Mouse (Mus musculus): ENCODE data around the gene Arhgap45. TPM values are rescaled to one million over a fixed set of nuclear protein-coding genes. Genes with fewer than 3 reads are reported as not detected.

The Arhgap45 gene
- total RNA-seq, 2 experiments from 2014 or later = 4.1 to 4.2 TPM

DNA sequence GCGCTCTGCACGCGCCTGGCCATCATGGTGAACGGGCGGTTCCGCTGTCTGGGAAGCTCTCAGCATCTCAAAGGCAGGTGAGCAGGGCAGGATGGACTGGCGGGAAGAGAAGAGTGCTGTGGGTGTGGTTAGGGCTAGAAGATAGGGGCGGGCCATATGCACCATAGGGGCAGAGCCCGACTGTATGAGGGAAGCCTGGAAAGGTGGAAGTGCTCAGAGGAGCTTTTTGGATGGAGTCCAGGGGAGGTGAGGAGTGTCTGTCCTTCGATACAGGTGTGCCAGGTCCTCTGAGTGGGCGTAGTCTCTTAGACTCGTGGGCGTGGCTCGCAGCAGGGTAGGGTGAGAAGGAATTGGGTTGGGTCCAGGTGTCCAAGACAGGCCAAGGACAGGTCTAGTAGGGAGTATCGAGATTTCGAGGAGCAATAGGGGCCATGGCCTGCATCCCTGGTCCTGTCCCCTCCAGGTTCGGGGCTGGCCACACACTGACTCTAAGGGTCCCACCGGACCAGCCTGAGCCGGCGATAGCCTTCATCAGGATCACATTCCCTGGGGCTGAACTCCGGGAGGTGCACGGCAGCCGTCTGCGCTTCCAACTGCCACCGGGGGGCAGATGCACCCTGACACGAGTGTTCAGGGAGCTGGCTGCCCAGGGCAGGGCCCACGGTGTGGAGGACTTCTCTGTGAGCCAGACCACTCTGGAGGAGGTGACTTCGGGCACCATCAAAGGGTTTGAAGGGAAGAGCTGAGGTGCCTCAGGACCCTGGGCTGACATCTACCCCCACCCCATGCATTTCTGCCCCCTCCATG lies 1.8 kb upstream of the Arhgap45 start:
- no peak for DNase-seq (ENCODE audit: low spot score in 2 of 2)

DNA sequence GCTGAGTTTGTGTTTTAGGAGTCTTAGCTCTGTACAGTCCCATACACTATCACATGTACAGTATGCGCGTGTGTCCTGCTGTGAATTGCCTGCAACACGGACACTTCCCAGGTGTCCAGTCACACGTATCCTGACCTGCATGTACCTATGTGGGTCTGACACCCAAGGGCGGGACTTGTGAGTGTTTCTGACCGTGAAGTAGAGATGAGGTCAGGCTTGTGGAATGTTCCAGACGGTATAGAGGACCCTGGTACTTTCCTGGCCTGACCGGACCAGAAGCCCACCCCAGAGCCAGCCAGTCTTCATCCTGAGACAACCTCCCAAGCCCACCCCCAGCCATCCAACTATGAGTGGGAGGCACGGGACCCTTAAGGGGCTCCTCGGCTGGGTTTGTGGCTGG lies 870 bp upstream of the Arhgap45 start:
- DNase-seq (ENCODE audit: low spot score in 2 of 2) = no peak

DNA sequence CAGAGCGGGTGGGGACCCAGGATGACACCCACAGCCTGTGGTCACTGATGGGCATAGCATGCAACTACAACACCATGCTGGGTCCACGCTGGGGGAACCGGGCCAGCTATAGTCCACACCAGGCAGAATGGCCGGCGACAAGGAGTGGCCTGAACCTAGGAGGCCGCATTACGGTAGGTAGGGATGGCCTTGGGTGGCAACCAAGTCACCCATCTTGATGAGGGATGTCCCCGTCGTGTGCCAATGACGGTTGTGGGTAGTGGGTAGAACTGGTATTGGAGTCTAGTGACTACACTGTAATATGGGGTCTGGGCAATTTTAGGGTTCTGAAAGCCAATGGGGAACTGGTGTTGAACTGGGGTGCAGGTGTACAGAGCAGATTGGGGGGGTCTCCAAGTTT lies 478 bp downstream of the Arhgap45 start:
- no peak for DNase-seq (ENCODE audit: low spot score in 2 of 2)

DNA sequence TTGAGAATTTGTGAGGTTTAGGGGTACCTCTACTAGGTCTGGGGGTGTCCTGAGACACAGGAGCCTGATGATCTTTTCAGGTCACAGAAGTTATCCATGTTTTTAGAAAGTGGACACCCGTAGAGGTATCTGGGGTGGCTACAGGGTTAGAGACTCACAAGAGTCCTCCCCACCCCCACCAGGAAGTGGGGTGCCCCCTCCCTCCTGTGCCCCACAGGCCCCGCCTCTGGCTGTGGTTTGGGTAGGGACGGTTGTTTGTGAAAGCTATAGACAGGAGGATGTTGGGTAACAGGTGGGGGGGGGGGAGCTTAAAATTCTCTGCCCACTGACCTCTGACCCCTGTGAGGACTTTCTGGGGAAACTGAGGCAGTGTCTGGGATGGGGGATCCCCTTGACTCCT lies 908 bp downstream of the Arhgap45 start:
- no peak for DNase-seq (ENCODE audit: low spot score in 2 of 2)

DNA sequence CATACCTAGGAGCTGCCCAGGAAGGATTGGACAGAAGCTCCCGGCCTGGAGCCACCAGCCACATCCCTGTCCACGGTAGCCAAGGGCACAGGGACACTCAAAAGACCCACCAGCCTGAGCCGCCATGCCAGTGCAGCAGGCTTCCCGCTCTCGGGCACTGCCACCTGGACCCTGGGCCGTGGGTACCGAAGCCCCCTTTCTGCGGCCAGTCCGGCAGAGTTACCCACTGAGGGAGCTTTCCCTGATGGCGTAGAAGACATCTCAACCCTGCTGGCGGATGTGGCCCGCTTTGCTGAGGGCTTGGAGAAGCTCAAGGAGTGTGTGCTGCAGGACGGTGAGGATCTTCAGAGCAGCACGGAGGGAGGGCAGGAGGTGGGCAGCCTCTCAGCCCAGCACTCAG lies 1.3 kb downstream of the Arhgap45 start:
- no peak for DNase-seq (ENCODE audit: low spot score in 2 of 2)

DNA sequence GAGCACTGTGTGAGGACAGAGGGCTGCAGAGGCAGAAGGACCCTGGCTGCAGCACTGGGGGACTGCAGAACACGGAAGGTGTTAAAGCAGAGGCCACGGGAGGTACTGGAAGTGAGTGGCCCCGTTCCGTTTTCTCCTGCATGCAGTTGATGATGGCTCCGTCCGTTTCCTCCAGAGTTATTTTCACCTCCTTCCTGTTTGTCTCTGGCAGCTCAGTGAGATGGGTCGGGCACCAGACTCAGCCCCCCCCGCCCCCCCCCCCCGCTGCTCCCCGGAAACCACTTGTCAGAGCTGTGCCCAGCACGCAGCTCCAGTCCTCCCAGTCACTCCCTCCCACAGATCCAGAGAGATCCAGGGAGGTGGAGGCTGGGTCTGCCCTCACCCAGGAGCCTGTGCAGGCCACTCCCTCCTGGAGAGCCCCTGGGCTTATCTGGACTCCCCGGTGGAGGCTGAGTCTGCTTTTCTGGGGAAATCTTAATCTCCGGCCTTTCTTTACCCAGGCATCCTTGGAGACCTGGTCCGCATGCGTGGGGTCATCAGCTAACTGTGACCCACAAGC lies 2.4 kb downstream of the Arhgap45 start:
- DNase-seq (ENCODE audit: low spot score in 2 of 2) = no peak

DNA sequence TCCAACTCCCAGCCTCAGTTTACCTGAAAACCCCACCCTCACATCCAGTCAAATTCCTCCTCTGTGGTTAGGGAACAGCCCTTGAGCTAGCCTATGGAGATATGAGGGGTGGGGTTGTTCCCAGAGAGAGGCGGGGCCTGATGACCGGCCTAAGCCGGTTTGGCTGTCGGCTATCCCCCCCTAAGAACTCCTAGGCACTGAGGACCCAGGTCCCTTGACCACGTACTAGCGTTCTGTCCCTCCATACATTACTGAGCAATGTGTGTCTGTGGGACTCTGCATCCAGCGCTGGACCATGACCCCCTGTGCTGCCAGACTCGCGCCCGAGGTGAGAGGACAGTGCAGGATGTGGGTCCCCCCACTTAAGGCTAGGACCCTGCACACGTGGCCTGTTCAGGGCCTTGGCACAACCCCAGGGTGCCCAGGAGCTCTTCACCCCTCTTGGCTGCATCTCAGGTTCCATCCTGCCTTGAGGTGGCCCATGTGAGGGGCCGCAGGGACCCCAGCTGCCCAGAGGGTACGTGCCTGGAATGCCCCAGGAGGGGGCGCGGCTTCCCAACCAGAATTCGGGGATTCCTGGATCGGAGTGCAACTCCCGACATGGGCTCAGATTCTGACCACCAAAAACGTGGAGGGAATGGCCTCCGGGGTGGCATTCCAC lies 3.1 kb downstream of the Arhgap45 start:
- DNase-seq (ENCODE audit: low spot score in 2 of 2) = no peak

DNA sequence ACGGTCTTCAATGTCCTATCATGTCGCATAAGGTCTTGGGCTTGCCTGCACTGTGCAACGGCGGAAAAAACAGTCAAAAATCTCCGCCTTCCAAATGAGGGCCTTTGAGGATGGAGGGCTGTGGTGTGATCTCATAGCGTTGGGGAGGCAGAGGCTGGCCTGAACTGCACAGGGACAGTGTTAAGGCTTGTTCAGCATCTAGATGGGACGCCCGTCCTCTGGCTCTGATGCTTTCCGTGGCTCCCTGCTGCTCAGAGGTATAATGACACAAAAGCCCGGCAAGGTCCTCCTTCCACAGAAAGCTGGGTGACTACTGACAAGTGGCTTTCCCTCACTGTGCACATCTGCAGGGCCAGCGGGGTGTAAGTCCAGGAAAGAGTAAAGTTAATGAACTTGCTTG lies 3.7 kb downstream of the Arhgap45 start:
- no peak for DNase-seq (ENCODE audit: low spot score in 2 of 2)

DNA sequence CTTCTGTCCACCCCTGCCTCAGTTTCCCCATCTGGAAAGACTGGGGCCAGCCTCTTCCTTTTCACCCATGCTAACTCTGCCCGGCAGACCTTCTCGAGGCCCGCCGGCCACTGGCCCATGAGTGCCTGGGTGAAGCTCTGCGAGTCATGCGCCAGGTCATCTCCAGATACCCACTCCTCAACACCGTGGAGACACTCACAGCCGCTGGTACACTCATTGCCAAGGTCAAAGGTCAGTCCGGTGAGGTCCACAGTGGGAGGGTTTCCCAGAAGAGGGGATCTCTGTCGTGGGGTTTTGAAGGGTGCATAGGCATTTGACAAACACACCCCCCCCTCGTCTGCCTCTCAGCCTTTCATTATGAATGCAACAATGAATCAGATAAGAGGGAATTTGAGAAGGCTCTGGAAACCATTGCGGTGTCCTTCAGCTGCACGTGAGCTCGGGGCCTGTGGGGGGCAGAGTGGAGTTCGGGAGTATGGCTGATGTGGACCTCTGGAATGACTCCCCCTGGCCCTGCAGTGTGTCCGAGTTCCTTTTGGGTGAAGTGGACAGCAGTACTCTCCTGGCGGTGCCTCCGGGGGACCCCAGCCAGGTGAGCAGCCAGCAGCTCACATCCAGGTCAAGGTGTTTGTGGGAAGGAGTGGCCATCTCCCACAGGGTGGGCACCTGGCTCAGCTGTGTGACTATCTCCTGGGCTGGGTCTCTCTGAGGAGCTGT lies 4.3 kb downstream of the Arhgap45 start:
- no peak for DNase-seq (ENCODE audit: low spot score in 2 of 2)

DNA sequence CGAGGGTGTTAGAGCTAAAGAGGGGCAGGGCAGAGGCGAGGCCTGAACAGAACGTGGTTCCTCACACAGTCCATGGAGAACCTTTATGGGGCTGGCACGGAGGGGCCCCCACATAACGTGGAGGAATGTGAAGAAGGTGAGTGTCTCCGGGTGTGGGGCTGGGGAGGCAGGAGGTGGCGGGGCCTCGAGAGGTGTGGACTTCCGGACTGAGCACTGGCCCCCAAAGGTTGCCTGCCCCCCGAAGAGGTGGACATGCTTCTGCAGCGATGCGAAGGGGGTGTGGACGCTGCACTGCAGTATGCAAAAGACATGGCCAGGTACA lies 4.8 kb downstream of the Arhgap45 start:
- no peak for DNase-seq (ENCODE audit: low spot score in 2 of 2)

DNA sequence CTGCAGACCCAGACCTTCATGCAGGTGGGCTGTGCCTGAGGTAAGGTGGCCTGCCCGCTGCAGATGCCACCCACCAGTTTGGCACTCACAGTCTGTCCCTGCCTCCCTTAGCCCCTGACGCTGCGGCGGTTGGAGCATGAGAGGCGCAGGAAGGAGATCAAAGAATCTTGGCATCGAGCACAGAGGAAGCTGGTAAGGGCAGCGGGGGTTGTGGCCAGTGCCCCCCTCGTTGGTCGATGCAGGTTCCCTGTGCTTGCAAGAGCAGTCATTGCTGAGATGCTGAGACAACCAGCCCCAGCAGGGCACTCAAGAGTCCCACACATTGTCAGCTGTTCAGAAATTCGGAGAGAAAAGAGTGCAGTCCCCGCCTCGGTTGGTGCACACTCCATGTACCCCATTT lies 5.7 kb downstream of the Arhgap45 start:
- no peak for DNase-seq (ENCODE audit: low spot score in 2 of 2)

DNA sequence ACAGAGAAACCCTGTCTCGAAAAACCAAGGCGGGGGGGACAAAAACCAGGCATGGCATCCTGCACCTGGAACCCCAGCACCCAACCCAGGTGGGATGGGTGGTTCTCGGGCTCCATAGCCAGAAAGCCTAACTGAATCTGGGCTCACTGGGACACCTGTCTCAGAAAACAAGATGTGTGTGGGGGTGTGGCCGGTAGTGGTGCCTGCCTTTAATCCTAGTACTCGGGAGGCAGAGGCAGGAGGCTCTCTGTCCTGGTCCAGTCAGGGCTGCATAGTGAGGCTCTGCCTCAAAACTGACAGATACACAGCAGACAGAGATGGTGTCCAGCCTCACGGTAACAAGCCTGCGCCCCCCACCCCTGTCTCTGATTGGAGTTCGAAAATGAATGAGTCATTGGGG lies 6.4 kb downstream of the Arhgap45 start:
- DNase-seq (ENCODE audit: low spot score in 2 of 2) = no peak

DNA sequence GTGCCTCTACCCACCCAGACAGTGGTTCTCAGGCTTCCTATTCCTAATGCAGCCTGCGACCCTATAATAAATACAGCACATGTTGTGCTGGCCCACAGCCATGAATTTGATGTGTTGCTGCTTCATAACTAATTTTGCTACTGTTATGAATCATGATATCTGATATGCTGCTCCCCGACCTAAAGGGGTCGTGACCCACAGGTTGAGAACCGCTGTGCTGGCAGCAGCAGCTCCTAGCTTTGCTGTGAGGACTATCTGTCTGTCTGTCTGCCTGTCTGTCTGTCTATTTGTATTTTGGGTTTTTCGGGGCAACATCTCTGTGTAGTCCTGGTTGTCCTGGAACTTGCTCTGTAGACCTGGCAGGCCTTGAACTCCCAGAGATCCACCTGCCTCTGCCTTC lies 7.3 kb downstream of the Arhgap45 start:
- DNase-seq (ENCODE audit: low spot score in 2 of 2) = no peak

DNA sequence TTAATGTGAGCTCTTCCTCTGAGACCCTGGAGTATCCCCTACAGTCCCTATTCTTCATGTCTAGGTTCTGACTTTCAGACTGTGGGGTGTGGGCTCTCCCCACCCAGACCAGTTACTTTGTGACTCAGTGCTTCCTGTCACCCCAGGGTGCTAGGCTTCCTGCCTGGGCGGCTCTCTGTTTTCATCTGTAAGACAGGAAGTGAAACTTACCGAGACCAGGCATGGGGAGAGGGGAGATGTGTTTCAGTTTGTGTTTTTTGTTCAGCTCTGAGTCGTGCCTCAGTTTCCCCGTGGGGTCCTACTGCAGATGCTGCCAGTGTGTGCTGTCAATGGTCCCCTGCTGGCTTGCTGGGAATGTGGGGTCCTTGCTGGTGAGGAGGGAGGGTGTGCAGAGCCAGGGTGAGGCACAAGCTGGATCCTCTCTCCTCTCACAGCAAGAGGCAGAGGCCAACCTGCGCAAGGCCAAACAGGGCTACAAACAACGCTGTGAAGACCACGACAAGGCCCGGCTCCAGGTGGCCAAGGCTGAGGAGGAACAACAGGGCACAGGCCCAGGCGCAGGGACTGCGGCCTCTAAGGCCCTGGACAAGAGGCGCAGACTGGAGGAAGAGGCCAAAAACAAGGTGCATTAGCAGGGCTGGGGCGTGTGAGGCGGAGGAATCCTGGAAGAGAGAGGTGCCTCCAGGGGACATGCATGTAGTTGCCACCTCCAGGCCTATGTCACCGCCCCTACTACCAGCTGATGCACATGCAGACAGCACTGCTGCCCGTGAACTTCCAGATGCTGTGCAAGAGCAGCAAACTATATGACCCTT lies 8.0 kb downstream of the Arhgap45 start:
- no peak for DNase-seq (ENCODE audit: low spot score in 2 of 2)

DNA sequence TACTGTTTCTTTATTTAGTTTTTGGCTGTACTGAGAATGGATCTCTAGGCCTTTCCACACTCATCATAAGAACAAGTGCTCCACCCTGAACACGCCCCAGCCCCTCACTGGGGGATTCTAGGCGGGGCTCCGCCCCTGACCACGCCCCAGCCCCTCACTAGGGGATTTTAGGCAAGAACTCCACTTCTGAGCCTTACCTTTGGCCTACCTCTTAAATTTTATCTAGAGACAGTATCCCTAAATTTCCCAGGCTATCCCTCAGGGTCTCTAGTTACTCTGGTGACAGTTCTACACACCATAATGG lies 8.5 kb downstream of the Arhgap45 start:
- no peak for DNase-seq (ENCODE audit: low spot score in 2 of 2)

DNA sequence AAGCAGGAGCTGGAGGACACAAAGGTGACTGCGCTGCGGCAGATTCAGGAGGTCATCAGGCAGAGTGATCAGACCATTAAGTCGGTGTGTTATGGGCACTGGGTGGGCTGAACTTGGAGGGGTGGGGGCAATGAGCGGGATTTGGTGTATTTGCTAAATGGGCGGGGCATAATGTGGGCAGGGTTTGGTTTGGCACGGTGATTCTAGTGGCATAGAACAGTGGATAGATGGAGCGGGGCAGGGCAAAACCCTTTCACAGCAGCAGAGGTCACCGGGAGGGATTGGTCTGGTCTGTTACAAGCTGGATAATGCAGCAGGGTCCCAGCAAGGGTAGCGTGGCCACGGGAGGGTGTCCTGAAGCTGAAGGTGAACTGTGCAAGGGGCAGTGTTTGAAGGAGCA lies 9.0 kb downstream of the Arhgap45 start:
- DNase-seq (ENCODE audit: low spot score in 2 of 2) = no peak

DNA sequence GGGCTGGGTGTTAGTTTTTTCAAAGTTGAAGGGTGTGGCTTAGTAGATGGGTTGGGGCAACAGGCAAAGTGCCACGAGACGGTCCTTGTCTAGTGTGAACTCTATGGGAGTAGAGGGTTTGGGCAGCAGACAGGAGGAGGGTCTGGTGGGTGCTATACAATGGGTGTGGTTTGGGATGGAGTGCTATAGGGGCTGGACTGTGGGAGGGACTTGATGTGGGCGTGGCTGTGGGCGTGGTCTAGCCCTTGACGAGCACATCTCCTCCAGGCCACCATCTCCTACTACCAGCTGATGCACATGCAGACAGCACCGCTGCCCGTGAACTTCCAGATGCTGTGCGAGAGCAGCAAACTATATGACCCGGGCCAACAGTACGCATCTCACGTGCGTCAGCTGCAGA lies 9.4 kb downstream of the Arhgap45 start:
- no peak for DNase-seq (ENCODE audit: low spot score in 2 of 2)

DNA sequence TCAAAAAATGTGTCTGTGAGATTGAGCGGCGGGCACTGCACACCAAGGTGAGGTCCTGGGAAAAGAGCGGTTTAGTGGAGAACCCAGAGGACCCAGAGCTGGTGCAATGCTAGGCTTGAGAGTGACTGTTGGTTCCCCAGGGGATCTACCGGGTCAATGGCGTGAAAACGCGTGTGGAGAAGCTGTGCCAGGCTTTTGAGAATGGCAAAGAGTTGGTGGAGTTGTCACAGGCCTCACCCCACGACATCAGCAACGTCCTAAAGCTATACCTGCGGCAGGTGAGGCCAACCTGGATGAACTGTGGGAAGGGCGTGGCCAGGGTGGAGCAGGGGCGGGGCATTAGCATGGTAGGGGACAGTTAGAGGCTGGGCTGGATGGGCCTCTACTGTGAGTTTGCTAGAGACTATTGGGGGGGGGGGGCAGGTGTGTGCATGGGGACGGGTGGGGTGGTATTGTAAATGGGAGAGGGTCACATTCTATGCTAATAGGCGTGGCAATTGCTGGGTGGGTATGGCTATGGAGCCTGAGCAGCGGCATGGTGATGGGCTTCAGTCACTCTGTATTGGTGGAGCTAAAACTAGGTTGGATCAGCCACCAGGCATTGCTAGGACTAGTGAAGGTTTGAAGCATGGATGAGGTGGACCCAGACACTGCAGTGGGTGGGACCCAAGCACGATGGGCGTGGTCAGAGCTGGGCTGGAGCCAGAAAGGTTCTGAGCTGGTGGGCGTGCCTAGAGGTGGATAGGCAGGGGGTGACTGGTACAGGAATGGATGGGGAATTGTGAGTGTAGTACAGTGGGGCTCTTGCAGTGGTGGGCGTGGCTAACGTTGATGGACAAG lies 11.4 kb downstream of the Arhgap45 start:
- DNase-seq (ENCODE audit: low spot score in 2 of 2) = no peak

DNA sequence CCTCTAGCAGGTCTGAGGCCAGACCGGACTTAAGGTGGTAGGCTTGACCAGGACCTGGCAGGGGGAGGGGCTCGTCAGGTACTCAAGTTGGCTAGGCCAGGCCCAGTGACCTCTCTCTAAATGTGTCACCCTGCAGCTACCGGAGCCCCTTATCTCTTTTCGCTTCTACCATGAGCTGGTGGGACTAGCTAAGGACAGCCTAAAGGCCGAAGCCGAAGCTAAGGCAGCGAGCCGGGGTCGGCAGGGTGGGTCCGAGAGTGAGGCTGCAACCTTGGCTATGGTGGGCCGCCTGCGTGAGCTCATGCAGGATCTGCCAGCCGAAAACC lies 12.0 kb downstream of the Arhgap45 start:
- no peak for DNase-seq (ENCODE audit: low spot score in 2 of 2)

DNA sequence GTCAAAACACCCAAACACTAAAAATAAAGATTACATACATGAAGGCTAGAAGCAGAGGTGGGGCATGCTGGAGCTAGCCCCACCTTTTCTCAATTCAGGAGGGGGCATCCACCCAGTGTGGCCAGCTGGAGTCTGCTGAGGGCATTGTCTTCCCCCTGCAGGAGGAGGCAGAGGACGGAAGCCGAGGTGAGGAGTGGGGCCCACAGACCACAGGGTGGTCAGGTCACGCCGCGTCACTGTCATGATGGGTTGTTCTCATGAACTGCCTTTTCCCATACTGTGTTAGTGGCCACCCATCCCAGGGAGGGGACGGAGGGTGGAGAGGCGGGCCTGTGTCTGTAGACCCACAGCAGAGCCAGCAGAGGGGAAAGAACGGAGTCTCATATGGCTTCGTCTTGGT lies 13.7 kb downstream of the Arhgap45 start:
- no peak for DNase-seq (ENCODE audit: low spot score in 2 of 2)

DNA sequence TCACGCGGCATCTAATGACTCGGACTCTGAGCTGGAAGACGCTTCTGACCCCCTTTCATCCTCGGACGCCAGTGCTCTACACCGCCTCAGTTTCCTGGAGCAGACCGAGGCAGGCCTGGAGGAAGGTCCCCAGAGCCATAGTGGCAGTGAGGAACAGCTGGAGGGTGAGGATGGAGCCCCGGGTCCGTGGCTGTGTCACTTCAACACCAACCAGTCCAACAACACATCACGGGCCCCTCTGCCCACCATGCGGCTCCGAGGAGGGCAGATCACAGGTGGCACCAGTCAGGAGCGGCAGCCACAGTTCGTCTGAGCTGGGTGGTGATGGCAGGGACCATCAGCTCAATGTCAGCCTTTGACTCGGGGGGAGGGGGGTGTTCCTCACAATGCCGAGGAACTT lies 14.3 kb downstream of the Arhgap45 start:
- no peak for DNase-seq (ENCODE audit: low spot score in 2 of 2)
